Mouse (Mus musculus) adrenal gland, postnatal 25 days (tissue): ENCODE measurements at regions not wholly inside any gene's neighbourhood (a gene's known extent, or its start where the extent isn't known, plus 50 kb on each side); places are given as distances from the start of the nearest gene placed in this dataset.

Experiments used
- DNase-seq: peaks from one replicate; pipeline ENCODE4 v3.0.0; 2021; ENCODE audit warnings: mixed read lengths

DNA sequence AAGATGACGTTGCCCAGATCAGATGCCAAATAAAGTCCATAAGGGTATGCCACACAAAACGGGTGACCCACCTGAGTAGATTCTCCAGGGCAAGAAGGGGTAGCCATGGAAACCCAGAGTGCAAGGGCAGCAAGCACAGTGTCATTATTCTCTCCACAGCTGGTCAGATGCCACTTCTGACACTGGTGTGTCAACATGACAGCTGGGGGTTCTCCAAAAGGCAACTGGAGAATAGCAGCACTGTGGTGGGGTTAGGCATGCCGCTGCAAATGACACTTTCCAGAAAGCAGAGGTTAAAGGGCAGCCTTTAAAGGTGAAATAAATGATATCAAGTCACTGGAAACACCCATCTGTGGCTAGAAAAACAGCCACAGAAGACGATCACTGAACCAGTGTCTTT is 70.8 kb upstream of the Thbs2 start:
- no peak for DNase-seq

DNA sequence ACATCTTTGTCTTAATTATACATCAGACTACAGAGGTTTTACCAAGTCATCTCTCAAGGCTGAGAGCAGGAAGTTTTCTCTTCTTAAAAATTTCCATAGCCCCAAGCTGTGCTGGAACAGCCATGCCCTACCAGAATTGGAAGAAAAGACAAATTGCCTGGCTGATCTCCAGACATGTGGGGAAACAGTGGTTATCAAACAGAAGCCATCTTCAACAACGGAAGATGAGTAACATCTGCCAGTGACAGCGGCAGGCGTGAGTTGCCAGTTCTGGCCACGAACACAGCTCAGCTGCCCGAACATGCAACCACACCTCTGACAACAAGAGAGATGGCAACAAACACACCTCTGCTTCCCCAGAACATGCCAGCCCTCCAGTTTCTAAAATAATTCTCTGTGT is 59.1 kb upstream of the Thbs2 start:
- DNase-seq = peak; percentile 5

DNA sequence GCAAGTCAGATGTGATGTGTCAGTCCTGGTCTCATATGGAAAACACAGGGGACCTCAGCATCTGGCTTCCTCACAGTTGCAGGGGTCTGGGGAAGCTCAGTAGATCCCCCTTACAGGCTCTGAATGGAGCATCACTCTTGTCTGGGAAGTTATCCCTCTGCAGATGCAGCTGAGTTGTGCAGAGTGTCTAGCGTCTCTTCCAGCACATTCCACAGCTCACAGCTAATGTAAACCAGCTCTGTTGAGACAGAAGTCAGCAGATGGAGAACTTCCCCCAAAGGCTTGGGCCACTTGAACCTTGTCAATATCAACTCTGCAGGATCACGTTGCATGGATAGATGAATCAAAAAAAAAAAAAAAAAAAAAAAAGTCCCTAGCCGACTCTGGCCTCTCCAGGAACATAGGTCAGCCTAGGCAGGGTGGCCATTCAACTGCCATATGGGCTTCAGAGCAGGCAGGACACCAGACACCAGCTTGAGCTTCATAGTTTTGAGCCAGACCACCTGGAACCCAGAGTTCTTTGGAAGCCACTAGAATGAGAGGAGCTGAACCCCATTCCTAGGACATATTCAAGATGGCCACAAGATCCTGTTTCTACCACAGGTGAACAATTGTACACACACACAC is 56.6 kb upstream of the Thbs2 start:
- no peak for DNase-seq

DNA sequence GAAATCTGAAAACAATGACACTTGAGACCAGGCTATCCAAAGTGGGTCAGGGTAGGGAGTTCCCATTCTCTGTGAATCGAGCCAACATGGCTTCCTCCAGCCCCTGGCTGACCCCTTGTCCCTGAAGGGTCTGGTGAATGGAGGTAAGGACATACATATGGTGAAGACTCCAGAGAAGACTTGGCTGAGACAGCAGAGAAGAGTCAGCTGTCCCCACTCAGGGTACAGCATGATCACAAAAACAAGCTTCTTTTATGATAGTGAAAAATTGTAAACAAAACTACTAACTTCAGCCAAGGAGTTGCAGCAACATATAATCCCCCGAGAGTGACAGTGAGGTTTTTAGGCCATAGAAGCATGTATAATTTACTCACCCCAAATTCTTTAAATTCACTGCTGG is 55.2 kb upstream of the Thbs2 start:
- DNase-seq = no peak

DNA sequence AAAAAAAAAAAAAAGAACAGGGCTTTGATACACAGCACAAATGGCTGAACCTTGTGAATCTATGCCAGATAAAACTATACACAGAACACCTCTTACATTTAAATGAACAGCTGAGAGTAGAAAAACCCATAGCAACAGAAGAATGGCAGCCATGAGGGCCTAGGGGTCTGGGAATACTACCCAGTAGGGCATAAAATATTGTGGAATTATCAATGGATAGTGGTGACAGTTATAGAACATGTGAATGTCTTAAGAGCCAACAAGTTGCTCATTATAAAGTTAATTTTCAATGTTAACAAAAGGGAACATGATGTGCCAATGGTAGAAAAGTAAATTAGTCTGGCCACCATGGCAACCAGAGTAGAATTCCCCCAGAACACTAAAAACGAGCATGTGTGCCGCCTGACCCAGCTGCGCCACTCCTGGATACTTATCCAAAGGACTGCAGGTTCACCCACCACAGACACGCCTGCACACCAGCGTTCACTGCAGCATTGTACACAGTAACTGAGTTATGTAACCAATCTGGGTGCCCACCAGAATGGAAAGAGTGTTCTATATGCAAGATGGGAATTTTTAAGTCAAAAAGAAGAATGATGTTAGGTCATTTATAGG is 53.3 kb upstream of the Thbs2 start:
- DNase-seq = no peak

DNA sequence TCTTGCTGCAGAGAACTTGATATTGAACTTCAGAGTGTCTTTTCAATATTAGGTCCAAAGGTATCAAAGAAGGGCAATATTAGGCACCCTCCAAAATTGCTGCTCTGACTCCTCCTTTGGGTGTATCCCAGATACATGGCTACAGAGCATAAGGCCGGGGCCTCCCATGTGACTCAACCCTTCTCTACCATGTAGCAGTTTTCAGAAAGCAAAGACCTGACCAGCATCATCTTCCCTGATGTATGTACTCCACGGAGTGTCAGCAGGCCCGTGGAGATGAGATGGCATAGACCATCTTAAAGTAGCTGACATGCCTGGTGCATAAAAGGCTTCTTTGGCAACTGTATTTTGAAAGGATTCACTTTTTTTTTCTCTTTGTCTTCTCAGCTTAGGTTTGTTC is 51.5 kb upstream of the Thbs2 start:
- no peak for DNase-seq

DNA sequence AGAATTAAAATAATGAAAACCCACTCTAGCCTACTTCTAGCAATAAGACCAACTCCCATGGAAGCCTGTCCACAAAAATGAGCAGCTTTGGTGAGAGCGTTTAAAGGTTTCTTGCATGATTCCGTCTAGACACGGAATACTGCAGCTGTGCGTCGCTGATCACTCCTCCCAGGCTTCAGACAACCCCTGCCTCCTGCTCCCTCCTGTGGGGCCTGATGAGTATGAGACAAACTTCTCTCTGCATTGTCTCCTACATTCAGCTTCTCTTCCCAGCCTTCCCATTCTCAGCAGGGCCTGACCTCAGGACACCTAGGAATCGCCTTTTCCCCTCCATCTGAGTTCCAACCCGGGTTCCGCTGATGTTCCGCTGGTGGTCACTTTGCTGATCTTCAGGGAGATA is 50.0 kb upstream of the Thbs2 start:
- no peak for DNase-seq
